Comparison of ENCODE assay signal across 20 mouse cellular contexts in genomic region chr3:79228304-79228703, GRCm38 (mm10).
"Had no signal": no experiment of that assay in that cellular context is flagged by ENCODE, and none has a peak within 500 bp of the region (broad histone marks: within the 10 kb centered on the region; RNA-seq: fewer than 3 reads in every experiment).

No protein-coding gene starts in this region.

- H3K4me2 ChIP-seq: intestine, embryonic 15.5 days; lung, embryonic 15.5 days; midbrain, embryonic 15.5 days; neural tube, embryonic 12.5 days; neural tube, embryonic 15.5 days had no signal

- DNase-seq: kidney, adult 18-20 months; kidney, adult 9 months; kidney, postnatal 25 days; lung, adult 18-20 months; lung, postnatal 10 days; lung, postnatal 36 days; right cerebral cortex, adult 18-20 months; right cerebral cortex, postnatal 25 days; thymus, adult 18-20 months; thymus, postnatal 36 days had no signal

- H3K36me3 ChIP-seq: intestine, embryonic 15.5 days; lung, embryonic 15.5 days; midbrain, embryonic 10.5 days; midbrain, embryonic 15.5 days; neural tube, embryonic 12.5 days; neural tube, embryonic 15.5 days had no signal

- ATAC-seq: intestine, embryonic 15.5 days; midbrain, embryonic 15.5 days had no signal

- H3K9ac ChIP-seq: intestine, embryonic 15.5 days; liver, embryonic 14.5 days; lung, embryonic 15.5 days; midbrain, embryonic 15.5 days; neural tube, embryonic 12.5 days; neural tube, embryonic 15.5 days had no signal

- H3K27me3 ChIP-seq: intestine, embryonic 15.5 days; lung, embryonic 15.5 days; megakaryocyte, embryonic 14.5 days; midbrain, embryonic 15.5 days; neural tube, embryonic 12.5 days; neural tube, embryonic 15.5 days had no signal

- H3K4me1 ChIP-seq: intestine, embryonic 15.5 days; midbrain, embryonic 15.5 days had no signal

- H3K9me3 ChIP-seq: intestine, embryonic 15.5 days; lung, embryonic 15.5 days; megakaryocyte, embryonic 14.5 days; midbrain, embryonic 10.5 days; midbrain, embryonic 15.5 days; neural tube, embryonic 12.5 days; neural tube, embryonic 15.5 days had no signal

- H3K27ac ChIP-seq: intestine, embryonic 15.5 days; kidney, postnatal 0 days; left cerebral cortex, adult 2 months; liver, embryonic 14.5 days; lung, embryonic 15.5 days; midbrain, embryonic 10.5 days; midbrain, embryonic 15.5 days; neural tube, embryonic 12.5 days; neural tube, embryonic 15.5 days had no signal

- H3K4me3 ChIP-seq: intestine, embryonic 15.5 days; left cerebral cortex, adult 2 months; lung, embryonic 15.5 days; megakaryocyte, embryonic 14.5 days; midbrain, embryonic 10.5 days; midbrain, embryonic 15.5 days; neural tube, embryonic 12.5 days; neural tube, embryonic 15.5 days had no signal
